Mouse (Mus musculus): Measurements from ENCODE around the gene Olfr1510.
"Not testable (repeated sequence)": the region's sequence is repeated elsewhere in the genome, so short reads cannot be mapped to it uniquely, and the experiment has no call there.

Olfr1510 gene

GRCm38 (mm10) chr14:52414273-52414672, at the start of gene Olfr1510:
Gene Olfr1510, minus strand, starts transcription at chr14:52414373.
- in situ Hi-C loops (cut with MboI, MseI): loop anchor here in 1 of 2 experiments (10.0 kb wide), 1 partner anchor 981 kb away; no protein-coding TSS in a partner anchor

GRCm38 (mm10) chr14:52461928-52462327, 47.8 kb upstream of the Olfr1510 start:
- in situ Hi-C loops (cut with MboI, MseI): no loop called here

GRCm38 (mm10) chr14:52451138-52451537, 37.0 kb upstream of the Olfr1510 start:
- in situ Hi-C loops (cut with MboI, MseI): no loop called here

GRCm38 (mm10) chr14:52442690-52443089, 28.5 kb upstream of the Olfr1510 start, which contains the start of gene Olfr1509:
Gene Olfr1509, plus strand, starts transcription at chr14:52442990.
- in situ Hi-C loops (cut with MboI, MseI): no loop called here

- in situ Hi-C loops (cut with MboI, MseI): no loop called here
These were observed 13.5 kb upstream of the Olfr1510 start for GRCm38 (mm10) chr14:52427686-52428085.

- in situ Hi-C loops (cut with MboI, MseI): loop anchor here in 1 of 2 experiments (10.0 kb wide), 1 partner anchor 984 kb away; no protein-coding TSS in a partner anchor
These were observed 3.8 kb downstream of the Olfr1510 start for GRCm38 (mm10) chr14:52410142-52410919.

- in situ Hi-C loops (cut with MboI, MseI): no loop called here
These were observed 16.9 kb downstream of the Olfr1510 start, which contains the start of gene Olfr1511 for GRCm38 (mm10) chr14:52397279-52397678. Gene Olfr1511, minus strand, starts transcription at chr14:52397379.

GRCm38 (mm10) chr14:52390084-52390848, 23.9 kb downstream of the Olfr1510 start:
- in situ Hi-C loops (cut with MboI, MseI): not testable (repeated sequence)

GRCm38 (mm10) chr14:52379068-52379467, 35.1 kb downstream of the Olfr1510 start, which contains the start of gene Olfr1512:
Gene Olfr1512, minus strand, starts transcription at chr14:52379168.
- in situ Hi-C loops (cut with MboI, MseI): no loop called here

- in situ Hi-C loops (cut with MboI, MseI): no loop called here
These were observed 45.4 kb downstream of the Olfr1510 start for GRCm38 (mm10) chr14:52368741-52369140.

Data from T-helper 17 cell (primary cell).